Mouse (Mus musculus): ENCODE measurements around the gene Unc13b. TPM values are rescaled to one million over a fixed set of nuclear protein-coding genes. Genes with fewer than 3 reads are reported as not detected.
A peak's percentile ranks its signal among the peaks of the same experiment; 100 is the strongest.

Gene Unc13b
- polyA plus RNA-seq, 1 experiment from 2014 or later = 9.1 TPM

- H3K4me2 ChIP-seq (ENCODE audit: low read depth, low read length) = peak overlapping the region; percentile 95
- H3K9ac ChIP-seq (ENCODE audit: low read length) = peak overlapping the region; percentile 80
- H3K27me3 ChIP-seq (ENCODE audit: control insufficient read depth, insufficient read depth, low read length) = no peaks in the 10 kb centered on the region
- peaks cover 42% of the 10 kb centered on the region for H3K36me3 ChIP-seq (ENCODE audit: control insufficient read depth, insufficient read depth)
- peaks cover 10% of the 10 kb centered on the region for H3K4me1 ChIP-seq (ENCODE audit: control insufficient read depth, insufficient read depth, low read length)
- H3K27ac ChIP-seq (ENCODE audit: low read length) = no peak overlapping the region
- peak overlapping the region; percentile 81 for H3K4me3 ChIP-seq (ENCODE audit: low read length)
- 73% methylated on average over 14 of the region's 14 CpGs for WGBS
- H3K9me3 ChIP-seq (replicated peaks; ENCODE audit: control insufficient read depth, low read length) = no peaks in the 10 kb centered on the region
- ATAC-seq (replicated peaks; ENCODE audit: extremely low read depth, insufficient read depth, low FRiP score) = no peak
Measured at GRCm38 (mm10) chr4:43024673-43025072, 34.1 kb upstream of the Unc13b start.

DNA sequence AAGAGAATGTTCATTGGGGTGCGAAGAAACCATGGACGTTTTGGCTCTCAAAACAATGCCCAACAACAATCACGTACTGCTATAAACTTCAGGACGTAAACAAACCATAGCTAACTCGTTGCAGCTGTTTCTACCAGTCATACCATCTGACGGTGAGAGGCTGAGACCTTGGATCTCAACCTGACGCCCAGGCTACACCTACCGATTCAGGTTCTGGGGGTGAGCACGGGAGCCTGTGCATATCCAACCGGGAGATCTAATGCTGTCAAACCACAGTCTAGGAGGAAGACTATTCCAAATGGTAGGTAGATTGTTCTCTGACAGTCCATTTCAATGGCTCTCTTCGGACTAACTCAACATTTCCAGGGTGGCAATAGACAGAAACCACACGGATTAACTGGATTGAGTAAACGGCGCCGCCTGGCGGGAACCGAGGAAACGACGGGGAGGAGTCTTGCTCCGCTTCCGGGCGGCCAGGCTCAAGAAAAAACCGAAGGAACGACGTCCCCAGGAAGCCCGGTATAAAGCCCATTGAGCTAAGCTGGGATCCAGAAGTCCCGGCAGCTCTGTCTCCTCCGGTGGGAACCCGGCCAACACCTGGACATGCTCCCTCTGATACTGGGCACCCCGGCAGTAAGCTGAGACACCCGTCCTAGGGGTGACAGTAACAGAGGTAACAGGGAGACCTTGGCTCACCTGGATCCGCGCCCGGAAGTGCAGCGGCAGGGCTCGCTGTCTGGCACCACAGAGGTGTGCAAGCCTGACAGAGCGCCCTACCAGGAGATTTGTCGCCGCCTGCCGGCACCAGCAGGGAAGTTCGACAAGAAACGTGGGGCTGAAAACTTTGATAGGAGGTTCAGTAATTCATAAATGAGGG lies 33.4 kb upstream of the Unc13b start, which contains the start of gene Pigo:
Gene Pigo, minus strand, starts transcription at position 736 of the 877 bp plus-strand sequence.
- 6% methylated on average over 42 of the region's 42 CpGs for WGBS
- Histone ChIP-seq H3K9ac (ENCODE audit: low read length) (peak within 1 kb of the TSS; percentile 80), H3K4me1 (ENCODE audit: control insufficient read depth, insufficient read depth, low read length) (peaks cover 14% of the 10 kb centered on the region), H3K27me3 (ENCODE audit: control insufficient read depth, insufficient read depth, low read length) (no peaks in the 10 kb centered on the region), H3K4me2 (ENCODE audit: low read depth, low read length) (peak within 1 kb of the TSS; percentile 95), H3K36me3 (ENCODE audit: control insufficient read depth, insufficient read depth) (peaks cover 42% of the 10 kb centered on the region), H3K27ac (ENCODE audit: low read length) (peak within 1 kb of the TSS; percentile 93), H3K9me3 (replicated peaks; ENCODE audit: control insufficient read depth, low read length) (no peaks in the 10 kb centered on the region), H3K4me3 (ENCODE audit: low read length) (peak within 1 kb of the TSS; percentile 81)
- ATAC-seq (replicated peaks; ENCODE audit: extremely low read depth, insufficient read depth, low FRiP score) = peak; percentile 87

- no peak overlapping the region for H3K4me2 ChIP-seq (ENCODE audit: low read depth, low read length)
- H3K9ac ChIP-seq (ENCODE audit: low read length) = no peak overlapping the region
- no peak overlapping the region for H3K4me3 ChIP-seq (ENCODE audit: low read length)
- WGBS = 95% methylated on average over 7 of the region's 7 CpGs
- H3K4me1 ChIP-seq (ENCODE audit: control insufficient read depth, insufficient read depth, low read length) = peaks cover 21% of the 10 kb centered on the region
- peaks cover 32% of the 10 kb centered on the region for H3K36me3 ChIP-seq (ENCODE audit: control insufficient read depth, insufficient read depth)
- H3K27me3 ChIP-seq (ENCODE audit: control insufficient read depth, insufficient read depth, low read length) = no peaks in the 10 kb centered on the region
- no peak for ATAC-seq (replicated peaks; ENCODE audit: extremely low read depth, insufficient read depth, low FRiP score)
- no peaks in the 10 kb centered on the region for H3K9me3 ChIP-seq (replicated peaks; ENCODE audit: control insufficient read depth, low read length)
- H3K27ac ChIP-seq (ENCODE audit: low read length) = no peak overlapping the region
Measured at GRCm38 (mm10) chr4:43029121-43029520, 29.6 kb upstream of the Unc13b start.

DNA sequence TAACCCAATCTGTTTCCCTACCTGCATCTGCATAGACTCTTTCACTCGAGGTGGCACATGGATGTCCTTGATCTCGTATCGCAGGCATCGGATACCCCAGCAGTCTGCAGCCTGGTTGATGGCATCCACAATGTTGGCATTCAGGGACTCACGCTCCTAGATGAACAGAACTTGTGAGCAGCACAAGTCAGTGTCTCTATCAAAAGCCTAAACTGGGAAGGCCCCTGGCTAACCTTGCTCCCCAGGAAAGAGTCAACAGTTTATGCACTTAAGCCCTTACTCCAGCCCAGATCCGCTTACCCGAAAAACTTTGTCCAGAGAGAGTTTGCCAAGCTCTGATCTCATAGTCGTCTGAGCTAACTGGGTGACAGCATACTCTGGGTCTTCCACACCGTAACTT lies 29.0 kb upstream of the Unc13b start:
- H3K9ac ChIP-seq (ENCODE audit: low read length) = no peak overlapping the region
- H3K9me3 ChIP-seq (replicated peaks; ENCODE audit: control insufficient read depth, low read length) = no peaks in the 10 kb centered on the region
- no peaks in the 10 kb centered on the region for H3K27me3 ChIP-seq (ENCODE audit: control insufficient read depth, insufficient read depth, low read length)
- no peak for ATAC-seq (replicated peaks; ENCODE audit: extremely low read depth, insufficient read depth, low FRiP score)
- H3K4me1 ChIP-seq (ENCODE audit: control insufficient read depth, insufficient read depth, low read length) = peaks cover 16% of the 10 kb centered on the region
- H3K4me2 ChIP-seq (ENCODE audit: low read depth, low read length) = no peak overlapping the region
- no peak overlapping the region for H3K4me3 ChIP-seq (ENCODE audit: low read length)
- H3K36me3 ChIP-seq (ENCODE audit: control insufficient read depth, insufficient read depth) = peaks cover 35% of the 10 kb centered on the region
- 95% methylated on average over 9 of the region's 9 CpGs for WGBS
- H3K27ac ChIP-seq (ENCODE audit: low read length) = no peak overlapping the region

GRCm38 (mm10) chr4:43030352-43030751 lies 28.4 kb upstream of the Unc13b start:
- H3K9me3 ChIP-seq (replicated peaks; ENCODE audit: control insufficient read depth, low read length) = no peaks in the 10 kb centered on the region
- peak overlapping the region; percentile 89 for H3K27ac ChIP-seq (ENCODE audit: low read length)
- H3K4me2 ChIP-seq (ENCODE audit: low read depth, low read length) = peak overlapping the region; percentile 95
- H3K27me3 ChIP-seq (ENCODE audit: control insufficient read depth, insufficient read depth, low read length) = no peaks in the 10 kb centered on the region
- peak overlapping the region; percentile 90 for H3K4me3 ChIP-seq (ENCODE audit: low read length)
- 68% methylated on average over 9 of the region's 9 CpGs for WGBS
- H3K36me3 ChIP-seq (ENCODE audit: control insufficient read depth, insufficient read depth) = peaks cover 35% of the 10 kb centered on the region
- peak overlapping the region; percentile 97 for H3K9ac ChIP-seq (ENCODE audit: low read length)
- no peak for ATAC-seq (replicated peaks; ENCODE audit: extremely low read depth, insufficient read depth, low FRiP score)
- H3K4me1 ChIP-seq (ENCODE audit: control insufficient read depth, insufficient read depth, low read length) = peaks cover 12% of the 10 kb centered on the region

- peaks cover 12% of the 10 kb centered on the region for H3K4me1 ChIP-seq (ENCODE audit: control insufficient read depth, insufficient read depth, low read length)
- under 1% methylated on average over 28 of the region's 28 CpGs for WGBS
- H3K27ac ChIP-seq (ENCODE audit: low read length) = peak overlapping the region; percentile 89
- H3K4me2 ChIP-seq (ENCODE audit: low read depth, low read length) = peak overlapping the region; percentile 95
- H3K36me3 ChIP-seq (ENCODE audit: control insufficient read depth, insufficient read depth) = peaks cover 38% of the 10 kb centered on the region
- no peaks in the 10 kb centered on the region for H3K9me3 ChIP-seq (replicated peaks; ENCODE audit: control insufficient read depth, low read length)
- H3K9ac ChIP-seq (ENCODE audit: low read length) = peak overlapping the region; percentile 97
- peak; percentile 26 for ATAC-seq (replicated peaks; ENCODE audit: extremely low read depth, insufficient read depth, low FRiP score)
- peak overlapping the region; percentile 90 for H3K4me3 ChIP-seq (ENCODE audit: low read length)
- no peaks in the 10 kb centered on the region for H3K27me3 ChIP-seq (ENCODE audit: control insufficient read depth, insufficient read depth, low read length)
Measured at GRCm38 (mm10) chr4:43030780-43031230, 27.9 kb upstream of the Unc13b start.

DNA sequence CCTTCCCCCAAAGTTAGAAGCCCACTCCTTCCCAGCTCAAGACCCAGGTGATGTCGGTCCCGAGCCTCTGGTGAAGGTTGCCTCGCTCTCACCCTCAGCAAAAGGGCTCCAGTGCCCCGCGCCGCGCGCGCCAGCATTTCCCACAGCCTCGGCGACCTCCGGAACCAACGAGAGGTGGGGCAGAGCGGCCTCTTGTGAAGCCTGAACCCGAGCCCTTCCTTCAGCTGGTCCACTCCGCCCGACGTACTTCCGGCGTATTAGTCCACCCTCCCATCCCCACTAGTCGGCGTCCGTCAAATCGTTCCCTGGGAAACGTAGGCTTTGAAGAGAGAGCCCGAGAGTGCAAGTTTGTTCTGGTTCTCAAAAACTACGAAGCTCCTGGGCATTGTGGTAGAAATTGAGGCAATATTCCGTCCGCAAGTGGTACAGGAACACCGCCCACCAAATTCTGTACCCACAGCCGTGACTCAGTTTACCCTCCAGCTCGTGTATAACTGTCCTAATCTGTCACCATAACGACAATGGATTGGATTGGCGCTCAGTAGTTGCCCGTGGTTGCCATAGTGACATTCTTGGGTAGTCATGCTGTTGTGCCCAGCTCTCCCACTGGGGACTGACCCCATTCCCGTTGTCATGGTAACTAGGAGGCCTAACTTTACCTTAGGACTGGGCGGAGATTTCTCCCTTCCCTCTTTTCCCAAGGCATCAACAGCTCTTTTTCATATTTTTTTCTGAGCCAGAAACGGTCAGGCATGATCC lies 27.3 kb upstream of the Unc13b start, which contains the start of gene Stoml2:
Gene Stoml2, minus strand, starts transcription at position 474 of the 759 bp plus-strand sequence.
- H3K36me3 ChIP-seq (ENCODE audit: control insufficient read depth, insufficient read depth) = peaks cover 44% of the 10 kb centered on the region
- H3K27me3 ChIP-seq (ENCODE audit: control insufficient read depth, insufficient read depth, low read length) = no peaks in the 10 kb centered on the region
- H3K9me3 ChIP-seq (replicated peaks; ENCODE audit: control insufficient read depth, low read length) = no peaks in the 10 kb centered on the region
- peak within 1 kb of the TSS; percentile 89 for H3K27ac ChIP-seq (ENCODE audit: low read length)
- peak within 1 kb of the TSS; percentile 97 for H3K9ac ChIP-seq (ENCODE audit: low read length)
- peak; percentile 94 for ATAC-seq (replicated peaks; ENCODE audit: extremely low read depth, insufficient read depth, low FRiP score)
- peaks cover 12% of the 10 kb centered on the region for H3K4me1 ChIP-seq (ENCODE audit: control insufficient read depth, insufficient read depth, low read length)
- WGBS = 1% methylated on average over 38 of the region's 38 CpGs
- peak within 1 kb of the TSS; percentile 95 for H3K4me2 ChIP-seq (ENCODE audit: low read depth, low read length)
- H3K4me3 ChIP-seq (ENCODE audit: low read length) = peak within 1 kb of the TSS; percentile 90

GRCm38 (mm10) chr4:43032501-43032900 lies 26.3 kb upstream of the Unc13b start:
- 81% methylated on average over 1 of the region's 1 CpGs for WGBS
- Histone ChIP-seq H3K4me3 (ENCODE audit: low read length) (no peak overlapping the region), H3K9ac (ENCODE audit: low read length) (no peak overlapping the region), H3K4me1 (ENCODE audit: control insufficient read depth, insufficient read depth, low read length) (peaks cover 13% of the 10 kb centered on the region), H3K36me3 (ENCODE audit: control insufficient read depth, insufficient read depth) (peaks cover 37% of the 10 kb centered on the region), H3K9me3 (replicated peaks; ENCODE audit: control insufficient read depth, low read length) (no peaks in the 10 kb centered on the region), H3K4me2 (ENCODE audit: low read depth, low read length) (no peak overlapping the region), H3K27me3 (ENCODE audit: control insufficient read depth, insufficient read depth, low read length) (no peaks in the 10 kb centered on the region), H3K27ac (ENCODE audit: low read length) (no peak overlapping the region)
- ATAC-seq (replicated peaks; ENCODE audit: extremely low read depth, insufficient read depth, low FRiP score) = no peak

Measured in heart, embryonic 16.5 days (tissue).